Mouse (Mus musculus) cerebellum, adult 2 months (tissue): ENCODE results near the gene Psmd8. TPM values are rescaled to one million over a fixed set of nuclear protein-coding genes. Genes with fewer than 3 reads are reported as not detected.
"Not testable (repeated sequence)": the region's sequence is repeated elsewhere in the genome, so short reads cannot be mapped to it uniquely, and the experiment has no call there.

Source experiments
- DNase-seq, 2 experiments: peaks; one replicate each; pipeline ENCODE4 v3.0.0; 2021
- H3K27ac ChIP-seq: fragments of 200-500 bp; 2 replicates; pipeline ENCODE4 v1.5.1; 2012; ENCODE audit warnings: low read length, control low read depth, inconsistent platforms; ENCODE audit not compliant: insufficient read depth
- H3K27me3 ChIP-seq: fragments of 200-500 bp; 2 replicates; pipeline ENCODE4 v1.6.1; 2012; ENCODE audit warnings: inconsistent platforms, mild to moderate bottlenecking, low read length, moderate library complexity; ENCODE audit not compliant: control insufficient read depth, insufficient read depth
- H3K4me1 ChIP-seq: fragments of 200-500 bp; 2 replicates; pipeline ENCODE4 v1.6.1; 2011; ENCODE audit warnings: low read length; ENCODE audit not compliant: control insufficient read depth, insufficient read depth
- H3K4me3 ChIP-seq: fragments of 200-500 bp; replicated peaks from 2 replicates; pipeline ENCODE3; 2011; ENCODE audit warnings: mild to moderate bottlenecking, low read depth, low read length, control low read depth; ENCODE audit not compliant: insufficient read depth
- CTCF ChIP-seq: fragments of 200-500 bp; IDR thresholded peaks from 2 replicates; pipeline ENCODE4 v1.5.1; 2011; ENCODE audit warnings: low read depth, mild to moderate bottlenecking, control low read depth, low read length, moderate library complexity, borderline replicate concordance; ENCODE audit not compliant: insufficient read depth
- POLR2A ChIP-seq: fragments of 200-500 bp; IDR thresholded peaks from 2 replicates; pipeline ENCODE4 v1.6.1; 2011; ENCODE audit warnings: low read length, control low read depth, borderline replicate concordance; ENCODE audit not compliant: insufficient read depth
- WGBS: fragments of 180-500 bp; shearing (Covaris S2); methylation state at CpG from one replicate; pipeline ENCODE4 v1.1.7; 2018; 5-methylcytosine and 5-hydroxymethylcytosine counted together
- polyA plus RNA-seq: library from polyadenylated mRNA; depleted of rRNA; stranded (reverse); fragments of >200 nt; gene quantifications from 2 replicates; pipeline ENCODE4 v1.2.3, GENCODE M21; 2012

Gene Psmd8
- polyA plus RNA-seq, 1 experiment, result 239 TPM

GRCm38 (mm10) chr7:29154018-29154720 lies 26.3 kb downstream of the Psmd8 start:
- Histone ChIP-seq H3K27ac (no peak overlapping the region), H3K4me3 (no peak overlapping the region), H3K27me3 (no peaks in the 10 kb centered on the region), H3K4me1 (peaks cover 10% of the 10 kb centered on the region)
- 94% methylated on average over 14 of the region's 14 CpGs for WGBS
- no peak for DNase-seq
- TF ChIP-seq CTCF (no peak), POLR2A (no peak)

DNA sequence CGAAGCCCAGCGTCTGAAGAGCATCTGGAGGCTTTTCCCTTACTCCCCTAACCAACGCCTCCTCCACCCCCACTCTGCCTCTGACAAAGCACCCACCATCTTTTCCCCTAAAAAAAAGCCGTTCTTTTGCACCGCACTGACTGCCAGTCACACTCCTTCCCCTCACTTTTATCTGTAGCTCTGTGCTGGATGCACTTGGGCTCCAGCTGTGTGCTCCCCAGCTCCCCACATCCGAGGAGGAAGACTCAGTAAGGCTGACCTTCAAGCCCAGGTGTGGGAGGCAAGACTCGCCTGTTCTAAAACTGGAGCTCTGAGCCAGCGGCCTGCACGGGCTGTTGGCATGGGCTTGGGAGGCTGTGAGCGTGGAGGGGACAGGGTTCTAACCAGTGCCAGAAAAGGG lies 29.0 kb downstream of the Psmd8 start:
- no peak for TF ChIP-seq POLR2A
- TF ChIP-seq CTCF, result no peak
- WGBS, result 54% methylated on average over 10 of the region's 10 CpGs
- no peak for DNase-seq

GRCm38 (mm10) chr7:29148771-29149170 lies 31.7 kb downstream of the Psmd8 start:
- 86% methylated on average over 15 of the region's 15 CpGs for WGBS
- DNase-seq, result no peak
- Histone ChIP-seq H3K4me3 (no peak overlapping the region), H3K4me1 (no peaks in the 10 kb centered on the region), H3K27ac (no peak overlapping the region), H3K27me3 (no peaks in the 10 kb centered on the region)
- TF ChIP-seq CTCF, result no peak
- no peak for TF ChIP-seq POLR2A

More for the DNA sequence above, 29.0 kb downstream of the Psmd8 start:
- Histone ChIP-seq H3K4me3 (no peak overlapping the region), H3K4me1 (peaks cover 6% of the 10 kb centered on the region; the same call in 1 of the 2 replicates), H3K27ac (no peak overlapping the region), H3K27me3 (no peaks in the 10 kb centered on the region)

DNA sequence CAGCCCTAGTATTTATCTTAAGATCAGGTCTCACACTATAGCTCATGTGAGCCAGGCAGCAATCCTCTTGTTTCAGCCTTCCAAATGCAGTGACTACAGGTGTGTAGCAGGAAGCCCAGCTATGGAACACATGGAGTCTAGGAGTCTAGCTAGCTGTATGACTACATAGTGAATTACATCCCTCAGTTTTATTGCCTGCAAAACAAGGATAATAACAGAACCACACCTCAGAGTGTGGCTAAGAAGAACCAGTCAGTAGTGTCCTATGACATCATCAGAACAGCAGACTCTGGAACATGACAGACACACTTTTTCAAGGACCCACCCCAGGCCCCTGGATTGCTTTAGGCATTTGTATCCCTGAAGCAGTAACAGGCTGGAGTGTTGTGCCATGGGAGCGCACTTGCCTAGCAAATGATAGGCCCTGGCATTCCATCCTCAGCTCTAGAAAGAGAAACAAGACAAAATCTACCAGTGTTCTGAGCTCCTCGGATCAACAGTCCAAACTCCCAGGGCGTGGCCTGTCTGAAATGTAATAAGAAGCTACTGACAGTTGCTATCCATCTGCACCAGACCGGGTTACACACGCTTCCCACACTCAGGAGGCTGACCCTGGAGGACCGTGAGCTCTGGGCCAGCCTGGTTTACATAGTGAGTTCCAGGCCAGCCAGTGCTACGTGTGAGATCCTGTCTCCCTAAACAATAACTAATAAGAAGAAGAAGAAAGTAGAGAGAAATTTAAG lies 33.7 kb downstream of the Psmd8 start:
- 81% methylated on average over 7 of the region's 7 CpGs for WGBS
- H3K27me3 ChIP-seq, result no peaks in the 10 kb centered on the region
- TF ChIP-seq POLR2A (no peak), CTCF (no peak)
- no peak for DNase-seq
- no peak overlapping the region for H3K4me3 ChIP-seq
- H3K4me1 ChIP-seq, result no peaks in the 10 kb centered on the region
- H3K27ac ChIP-seq, result no peak overlapping the region

- 85% methylated on average over 4 of the region's 4 CpGs for WGBS
- no peaks in the 10 kb centered on the region for H3K4me1 ChIP-seq
- H3K4me3 ChIP-seq, result no peak overlapping the region
- H3K27me3 ChIP-seq, result no peaks in the 10 kb centered on the region
- TF ChIP-seq CTCF (no peak), POLR2A (no peak)
- DNase-seq, result no peak
- no peak overlapping the region for H3K27ac ChIP-seq
Observed at GRCm38 (mm10) chr7:29144006-29144405, 36.5 kb downstream of the Psmd8 start.

DNA sequence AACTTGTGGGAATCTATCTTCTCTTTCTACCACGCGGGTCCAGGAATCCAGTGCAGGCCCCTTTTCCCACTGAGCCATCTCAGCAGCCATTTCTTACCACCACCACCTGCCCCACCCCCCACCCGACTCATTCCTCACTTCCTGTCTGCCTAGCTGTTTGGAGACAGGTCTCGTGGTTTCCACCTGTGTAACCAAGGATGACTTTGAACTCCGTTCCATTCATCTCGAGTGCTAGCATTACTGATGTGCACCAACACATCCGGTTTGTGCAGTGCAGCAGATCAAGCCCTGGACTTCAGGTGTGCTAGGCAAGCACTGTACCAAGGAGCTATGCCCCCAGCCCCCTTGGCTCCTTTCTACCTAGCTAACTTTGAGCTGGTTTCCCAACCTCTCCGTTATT lies 39.1 kb downstream of the Psmd8 start:
- Histone ChIP-seq H3K4me3 (no peak overlapping the region), H3K27me3 (no peaks in the 10 kb centered on the region; the same call in 1 of the 2 replicates), H3K4me1 (no peaks in the 10 kb centered on the region), H3K27ac (no peak overlapping the region)
- DNase-seq, result no peak
- no peak for TF ChIP-seq CTCF
- no peak for TF ChIP-seq POLR2A
- WGBS, result 84% methylated on average over 8 of the region's 8 CpGs

GRCm38 (mm10) chr7:29139237-29139636 lies 41.3 kb downstream of the Psmd8 start:
- not testable (repeated sequence) for H3K4me1 ChIP-seq, DNase-seq, H3K27me3 ChIP-seq, H3K4me3 ChIP-seq, H3K27ac ChIP-seq
- 92% methylated on average over 3 of the region's 4 CpGs for WGBS

DNA sequence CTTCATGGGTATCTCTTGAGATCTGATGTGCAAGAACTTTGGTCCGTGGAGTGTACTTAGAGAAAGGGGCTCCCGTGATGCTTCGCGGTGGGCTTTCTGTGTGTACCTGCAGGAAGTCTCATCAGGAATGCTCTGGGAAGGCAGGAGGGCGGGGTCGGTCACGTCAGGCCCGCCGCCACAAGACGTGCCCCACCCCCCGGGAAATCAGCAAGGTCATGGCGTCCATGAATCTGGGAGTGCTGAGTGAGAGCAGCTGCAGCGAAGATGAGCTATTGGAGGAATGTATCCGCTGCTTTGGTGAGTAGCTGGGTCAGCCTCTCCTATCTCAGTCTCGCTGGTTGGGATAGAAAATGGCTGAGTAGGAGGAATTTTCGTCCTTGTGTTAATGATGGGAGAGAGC lies 43.1 kb downstream of the Psmd8 start:
- TF ChIP-seq CTCF (no peak), POLR2A (no peak)
- Histone ChIP-seq H3K4me3 (no peak overlapping the region), H3K4me1 (no peaks in the 10 kb centered on the region), H3K27me3 (peaks cover 2% of the 10 kb centered on the region; the same call in 1 of the 2 replicates), H3K27ac (no peak overlapping the region)
- no peak for DNase-seq
- 37% methylated on average over 16 of the region's 16 CpGs for WGBS
